Mouse (Mus musculus) hindbrain, embryonic 12.5 days (tissue): Measurements from ENCODE around the gene Cux2. TPM values are rescaled to one million over a fixed set of nuclear protein-coding genes. Genes with fewer than 3 reads are reported as not detected.

ENCODE experiments used
- ATAC-seq: fragments of 200-750 bp; cut with Nextera tagmentation; 2 replicates; pipeline ENCODE4 v1.8.0; 2017; ENCODE audit warnings: moderate TSS enrichment; ENCODE audit not compliant: low FRiP score
- H3K27ac ChIP-seq: fragments of 300-500 bp; sonication (generic); 2 replicates; pipeline ENCODE4 v1.5.1; 2016; ENCODE audit warnings: mild to moderate bottlenecking
- H3K27me3 ChIP-seq: fragments of 300-500 bp; sonication (generic); 2 replicates; pipeline ENCODE4 v1.6.1; 2016; ENCODE audit warnings: mild to moderate bottlenecking
- H3K36me3 ChIP-seq: fragments of 300-500 bp; sonication (generic); 2 replicates; pipeline ENCODE4 v1.6.1; 2016; ENCODE audit warnings: mild to moderate bottlenecking
- H3K4me1 ChIP-seq: fragments of 300-500 bp; sonication (generic); 2 replicates; pipeline ENCODE4 v1.6.1; 2016
- H3K4me2 ChIP-seq: fragments of 300-500 bp; sonication (generic); replicated peaks from 2 replicates; pipeline ENCODE4 v1.6.1; 2016; ENCODE audit warnings: mild to moderate bottlenecking
- H3K4me3 ChIP-seq: fragments of 300-500 bp; sonication (generic); 2 replicates; pipeline ENCODE4 v1.5.1; 2016; ENCODE audit warnings: mild to moderate bottlenecking
- H3K9ac ChIP-seq: fragments of 300-500 bp; sonication (generic); 2 replicates; pipeline ENCODE4 v1.6.1; 2016; ENCODE audit warnings: mild to moderate bottlenecking, moderate library complexity
- H3K9me3 ChIP-seq: fragments of 300-500 bp; sonication (generic); replicated peaks from 2 replicates; pipeline ENCODE4 v1.6.1; 2016; ENCODE audit warnings: mild to moderate bottlenecking
- WGBS: fragments of 180-500 bp; shearing (Covaris S2); methylation state at CpG from one replicate; pipeline ENCODE4 v1.1.7; 2016; 5-methylcytosine and 5-hydroxymethylcytosine counted together
- polyA plus RNA-seq: library from polyadenylated mRNA; unstranded; fragments of >200 nt; fragmentation: Nextera tagmentation; extraction: Ambion mirVana; gene quantifications from 2 replicates; pipeline ENCODE4 v1.2.1, GENCODE M21; 2016

The Cux2 gene
- polyA plus RNA-seq, 1 experiment from 2014 or later = 25.7 TPM

DNA sequence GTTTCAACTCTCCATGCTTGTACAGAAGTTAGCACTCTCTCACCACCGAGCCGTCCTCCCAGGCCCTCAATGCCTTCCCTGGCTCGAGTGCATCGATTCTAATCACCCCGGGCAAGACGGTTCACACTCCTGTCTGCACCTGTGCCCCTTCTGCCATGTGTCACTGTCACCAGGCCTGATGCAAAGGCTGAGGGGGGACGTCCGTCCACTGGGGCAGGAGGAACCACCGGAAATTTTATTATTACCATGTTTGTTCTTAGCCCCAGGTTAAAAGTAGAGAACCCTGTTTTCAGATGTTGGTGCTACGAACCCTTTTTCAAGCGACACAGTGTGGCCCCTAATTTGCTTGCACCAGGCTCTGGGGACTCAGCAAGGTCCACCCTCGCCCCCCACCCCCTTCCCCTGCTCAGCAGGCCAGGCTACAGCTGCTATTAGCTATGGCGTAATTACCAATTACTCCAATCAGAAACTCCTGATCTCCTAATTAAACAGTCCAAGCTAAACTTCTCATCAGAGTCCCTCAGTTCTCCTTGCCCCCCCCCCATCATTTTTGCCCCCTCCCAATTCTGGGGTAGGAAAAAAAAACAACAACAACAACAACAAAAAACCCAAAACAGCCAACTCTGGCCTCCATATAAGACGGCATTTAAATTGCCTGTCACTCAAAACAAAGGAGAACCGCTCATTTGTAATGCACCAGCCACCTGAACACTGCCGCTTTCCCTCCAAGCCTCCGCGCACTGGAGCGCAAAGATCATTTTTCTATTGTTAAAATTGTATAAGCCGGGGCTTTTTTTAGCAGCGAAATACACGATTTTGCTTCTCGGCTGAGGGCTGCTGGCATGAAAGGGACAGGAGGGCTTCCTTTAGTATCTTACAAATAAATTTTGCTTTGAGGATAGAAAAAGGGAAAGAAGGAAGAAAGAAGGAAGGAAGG, 146.8 kb downstream of the Cux2 start:
- peak; percentile 57; the same call in 1 of the 2 replicates for ATAC-seq
- Histone ChIP-seq H3K27me3 (no peaks in the 10 kb centered on the region), H3K9ac (0 out of 2 replicates have a peak overlapping the region, but pooled peaks have one; percentile 23), H3K9me3 (no peaks in the 10 kb centered on the region), H3K27ac (peak overlapping the region; percentile 86), H3K4me3 (no peak overlapping the region), H3K4me1 (peaks cover 31% of the 10 kb centered on the region), H3K4me2 (no peak overlapping the region), H3K36me3 (no peaks in the 10 kb centered on the region)
- 29% methylated on average over 23 of the region's 23 CpGs for WGBS

DNA sequence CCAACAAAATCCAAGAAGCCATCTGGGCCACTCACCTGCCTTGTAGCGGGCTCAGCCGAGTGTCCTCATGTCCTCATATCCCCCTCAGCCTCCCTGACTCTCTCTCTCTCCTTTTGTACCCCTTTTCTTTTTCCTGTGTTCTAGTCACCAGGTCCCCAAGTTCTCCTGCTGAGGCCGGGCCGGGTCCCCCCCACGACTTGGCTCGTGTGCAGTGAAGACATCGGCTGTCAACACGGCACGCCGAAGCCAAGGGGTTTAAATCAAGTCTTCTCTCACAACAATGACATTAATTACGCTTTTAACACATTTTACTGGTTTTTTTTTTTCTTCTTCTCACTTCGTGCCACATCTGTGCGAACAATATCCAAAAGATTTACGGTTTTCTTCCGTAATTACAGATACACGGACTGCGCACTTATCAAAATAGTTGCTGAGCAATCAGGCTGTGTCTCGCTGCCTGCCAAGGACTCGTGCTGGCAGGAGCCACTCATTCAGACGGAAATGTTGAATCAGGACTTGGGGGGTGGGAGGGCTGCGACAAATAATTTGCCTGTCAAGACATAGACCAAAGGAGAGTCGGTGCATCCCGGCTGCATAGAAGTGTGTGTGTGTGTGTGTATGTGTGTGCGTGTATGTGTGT, 154.7 kb downstream of the Cux2 start:
- Histone ChIP-seq H3K9ac (no peak overlapping the region), H3K36me3 (no peaks in the 10 kb centered on the region), H3K9me3 (no peaks in the 10 kb centered on the region), H3K27me3 (no peaks in the 10 kb centered on the region), H3K4me1 (peaks cover 15% of the 10 kb centered on the region), H3K27ac (peak overlapping the region; percentile 60), H3K4me3 (no peak overlapping the region), H3K4me2 (no peak overlapping the region)
- WGBS = 52% methylated on average over 24 of the region's 24 CpGs
- ATAC-seq = no peak

DNA sequence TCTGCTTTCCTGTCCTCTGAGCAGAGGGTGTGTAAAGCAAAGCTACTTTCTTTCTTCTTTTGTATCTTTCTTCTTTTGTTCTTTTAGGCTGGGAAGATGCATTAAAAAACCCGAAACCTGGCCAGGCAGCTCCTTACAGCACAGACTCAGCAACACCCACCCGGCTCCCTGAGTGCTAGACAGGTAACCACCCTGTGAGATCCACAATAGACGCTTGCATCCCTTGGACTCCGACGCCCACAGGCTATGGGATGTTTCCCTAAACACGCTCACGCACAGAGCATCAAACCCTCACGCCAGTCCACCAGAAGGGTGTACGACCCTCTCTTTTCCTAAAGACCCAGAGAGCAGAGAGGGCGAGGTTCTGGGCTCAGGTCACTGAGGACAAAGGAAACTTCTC, 155.3 kb downstream of the Cux2 start:
- no peak overlapping the region for H3K4me2 ChIP-seq
- ATAC-seq = no peak
- H3K9ac ChIP-seq = no peak overlapping the region
- H3K36me3 ChIP-seq = no peaks in the 10 kb centered on the region
- H3K27me3 ChIP-seq = no peaks in the 10 kb centered on the region
- no peak overlapping the region for H3K4me3 ChIP-seq
- H3K27ac ChIP-seq = no peak overlapping the region
- peaks cover 21% of the 10 kb centered on the region for H3K4me1 ChIP-seq
- WGBS = 51% methylated on average over 10 of the region's 10 CpGs
- no peaks in the 10 kb centered on the region for H3K9me3 ChIP-seq

- WGBS = 32% methylated on average over 3 of the region's 3 CpGs
- H3K4me1 ChIP-seq = peaks cover 24% of the 10 kb centered on the region
- H3K36me3 ChIP-seq = no peaks in the 10 kb centered on the region
- H3K4me3 ChIP-seq = no peak overlapping the region
- no peaks in the 10 kb centered on the region for H3K9me3 ChIP-seq
- ATAC-seq = no peak
- H3K27ac ChIP-seq = no peak overlapping the region
- H3K4me2 ChIP-seq = no peak overlapping the region
- H3K27me3 ChIP-seq = no peaks in the 10 kb centered on the region
- H3K9ac ChIP-seq = no peak overlapping the region
Observed at GRCm38 (mm10) chr5:121893581-121893980, 156.3 kb downstream of the Cux2 start.

GRCm38 (mm10) chr5:121892281-121892680, 157.6 kb downstream of the Cux2 start:
- H3K27me3 ChIP-seq = no peaks in the 10 kb centered on the region
- H3K9me3 ChIP-seq = 0 out of 2 replicates have a peak, but pooled peaks cover 4% of the 10 kb centered on the region
- H3K4me3 ChIP-seq = no peak overlapping the region
- H3K9ac ChIP-seq = no peak overlapping the region
- WGBS = 82% methylated on average over 12 of the region's 14 CpGs
- H3K4me1 ChIP-seq = peaks cover 24% of the 10 kb centered on the region
- H3K36me3 ChIP-seq = no peaks in the 10 kb centered on the region
- no peak for ATAC-seq
- H3K4me2 ChIP-seq = no peak overlapping the region
- H3K27ac ChIP-seq = no peak overlapping the region

DNA sequence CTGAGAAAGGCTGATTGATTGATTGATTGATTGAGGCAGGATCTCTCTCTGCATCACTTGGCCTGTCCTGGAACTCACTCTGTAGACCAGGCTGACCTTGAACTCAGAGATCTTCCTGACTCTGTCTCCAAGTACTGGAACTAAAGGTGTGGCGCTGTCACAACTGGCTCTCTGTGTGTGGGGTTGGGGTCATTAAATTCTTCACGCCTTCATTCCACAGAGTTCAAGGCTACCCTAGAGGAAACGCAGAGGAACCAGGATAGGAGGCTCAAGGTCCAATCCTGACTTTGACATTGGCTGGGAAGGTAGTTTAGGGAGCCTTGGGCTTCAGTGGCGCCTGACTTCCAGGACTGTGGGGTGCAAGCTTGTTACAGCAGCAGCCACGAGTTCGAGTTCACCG, 159.0 kb downstream of the Cux2 start:
- Histone ChIP-seq H3K27me3 (no peaks in the 10 kb centered on the region), H3K9ac (no peak overlapping the region), H3K27ac (no peak overlapping the region; the same call in 1 of the 2 replicates), H3K4me1 (peaks cover 22% of the 10 kb centered on the region), H3K36me3 (peaks cover 3% of the 10 kb centered on the region), H3K4me2 (no peak overlapping the region), H3K9me3 (0 out of 2 replicates have a peak, but pooled peaks cover 4% of the 10 kb centered on the region), H3K4me3 (no peak overlapping the region)
- WGBS = 95% methylated on average over 7 of the region's 7 CpGs
- no peak for ATAC-seq

DNA sequence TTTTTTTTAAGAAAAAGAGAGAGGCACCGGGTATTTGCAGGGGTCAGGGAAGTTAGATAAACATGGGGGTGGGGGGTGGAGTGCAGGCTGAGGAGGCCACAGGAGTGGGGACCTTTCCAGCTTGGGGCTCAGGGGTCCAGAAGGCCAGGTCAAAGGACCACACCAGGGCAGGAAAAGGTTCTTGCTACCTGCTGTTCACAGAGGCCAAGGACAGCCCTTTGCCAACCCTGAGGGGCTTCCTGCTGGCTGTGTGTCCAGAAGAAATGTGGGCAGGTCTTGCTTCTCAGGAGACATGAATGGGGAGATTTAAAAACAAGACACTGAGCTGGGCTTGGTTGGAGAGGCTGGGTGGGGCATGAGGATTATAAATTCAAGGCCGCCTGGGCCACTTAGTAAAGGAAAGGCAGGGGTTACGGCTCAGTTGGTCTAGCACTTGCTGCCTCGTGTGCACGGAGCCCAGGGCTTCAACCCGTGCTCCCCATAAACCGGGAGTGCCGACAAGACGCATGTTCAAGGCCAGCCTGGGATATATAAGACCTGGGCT, 160.0 kb downstream of the Cux2 start:
- 44% methylated on average over 9 of the region's 9 CpGs for WGBS
- no peak overlapping the region for H3K9ac ChIP-seq
- H3K4me2 ChIP-seq = no peak overlapping the region
- 0 out of 2 replicates have a peak, but pooled peaks cover 4% of the 10 kb centered on the region for H3K9me3 ChIP-seq
- peak overlapping the region; percentile 73 for H3K27ac ChIP-seq
- H3K27me3 ChIP-seq = no peaks in the 10 kb centered on the region
- H3K4me1 ChIP-seq = peaks cover 14% of the 10 kb centered on the region
- peaks cover 6% of the 10 kb centered on the region for H3K36me3 ChIP-seq
- ATAC-seq = no peak
- no peak overlapping the region for H3K4me3 ChIP-seq

DNA sequence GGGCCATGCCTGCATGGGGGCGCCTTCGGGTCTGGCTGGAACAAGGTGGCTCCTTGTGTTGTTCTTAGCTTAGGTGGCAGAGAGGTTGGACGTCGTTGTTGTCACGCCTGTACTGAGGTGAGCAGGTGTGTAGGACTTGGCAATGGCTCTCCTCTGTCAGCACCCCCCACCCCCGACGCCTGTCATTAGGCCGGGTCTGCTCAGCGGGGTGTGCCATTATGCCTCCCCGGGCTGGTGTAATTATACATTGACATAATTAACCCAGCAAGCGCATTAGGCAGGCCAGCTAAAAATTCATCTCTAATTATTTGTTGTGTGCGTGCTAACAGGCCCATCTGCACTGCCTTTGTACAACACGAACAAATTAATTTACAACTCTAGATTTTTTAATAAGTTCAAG, 160.5 kb downstream of the Cux2 start:
- peak; percentile 57 for ATAC-seq
- 0 out of 2 replicates have a peak, but pooled peaks cover 4% of the 10 kb centered on the region for H3K9me3 ChIP-seq

GRCm38 (mm10) chr5:121883356-121883755, 166.5 kb downstream of the Cux2 start:
- Histone ChIP-seq H3K27ac (no peak overlapping the region), H3K4me1 (peaks cover 5% of the 10 kb centered on the region; the same call in 1 of the 2 replicates), H3K36me3 (peaks cover 11% of the 10 kb centered on the region), H3K9ac (no peak overlapping the region), H3K9me3 (0 out of 2 replicates have a peak, but pooled peaks cover 4% of the 10 kb centered on the region), H3K4me3 (no peak overlapping the region), H3K27me3 (no peaks in the 10 kb centered on the region), H3K4me2 (no peak overlapping the region)
- peak; percentile 38 for ATAC-seq
- WGBS = 74% methylated on average over 8 of the region's 8 CpGs

More for the DNA sequence above, 160.5 kb downstream of the Cux2 start:
- Histone ChIP-seq H3K27me3 (no peaks in the 10 kb centered on the region), H3K4me3 (no peak overlapping the region), H3K27ac (peak overlapping the region; percentile 35; the same call in 1 of the 2 replicates), H3K36me3 (peaks cover 6% of the 10 kb centered on the region), H3K9ac (no peak overlapping the region), H3K4me2 (no peak overlapping the region), H3K4me1 (peaks cover 13% of the 10 kb centered on the region)
- 30% methylated on average over 13 of the region's 13 CpGs for WGBS

GRCm38 (mm10) chr5:121879211-121879610, 170.7 kb downstream of the Cux2 start:
- H3K27ac ChIP-seq = no peak overlapping the region
- H3K4me1 ChIP-seq = peaks cover 6% of the 10 kb centered on the region; the same call in 1 of the 2 replicates
- whole genome bisulfite sequencing = 62% methylated on average over 6 of the region's 6 CpGs
- no peak overlapping the region for H3K9ac ChIP-seq
- no peak overlapping the region for H3K4me3 ChIP-seq
- peaks cover 25% of the 10 kb centered on the region for H3K36me3 ChIP-seq
- no peak for ATAC-seq
- no peaks in the 10 kb centered on the region for H3K27me3 ChIP-seq
- no peak overlapping the region for H3K4me2 ChIP-seq
- H3K9me3 ChIP-seq = no peaks in the 10 kb centered on the region

- no peak overlapping the region for H3K27ac ChIP-seq
- no peak for ATAC-seq
- H3K4me1 ChIP-seq = peaks cover 5% of the 10 kb centered on the region; the same call in 1 of the 2 replicates
- H3K9me3 ChIP-seq = no peaks in the 10 kb centered on the region
- no peaks in the 10 kb centered on the region for H3K27me3 ChIP-seq
- no peak overlapping the region for H3K4me3 ChIP-seq
- no peak overlapping the region for H3K9ac ChIP-seq
- 88% methylated on average over 17 of the region's 17 CpGs for WGBS
- no peak overlapping the region for H3K4me2 ChIP-seq
- H3K36me3 ChIP-seq = peaks cover 27% of the 10 kb centered on the region
Observed at GRCm38 (mm10) chr5:121878703-121879102, 171.2 kb downstream of the Cux2 start.

GRCm38 (mm10) chr5:121876901-121877300, 173.0 kb downstream of the Cux2 start:
- no peak overlapping the region for H3K4me3 ChIP-seq
- H3K4me1 ChIP-seq = 0 out of 2 replicates have a peak, but pooled peaks cover 3% of the 10 kb centered on the region
- no peaks in the 10 kb centered on the region for H3K9me3 ChIP-seq
- peaks cover 36% of the 10 kb centered on the region for H3K36me3 ChIP-seq
- 78% methylated on average over 12 of the region's 12 CpGs for WGBS
- no peak for ATAC-seq
- H3K27me3 ChIP-seq = no peaks in the 10 kb centered on the region
- no peak overlapping the region for H3K4me2 ChIP-seq
- H3K9ac ChIP-seq = no peak overlapping the region
- H3K27ac ChIP-seq = no peak overlapping the region
